Mouse (Mus musculus) adrenal gland, postnatal 14 days (tissue): ENCODE results near the gene Rpl29. TPM values are rescaled to one million over a fixed set of nuclear protein-coding genes. Genes with fewer than 3 reads are reported as not detected.

Experiments
- DNase-seq: peaks from one replicate; pipeline ENCODE4 v3.0.0; 2021; ENCODE audit warnings: mixed read lengths
- long read RNA-seq, 2 experiments: library from polyadenylated mRNA; stranded (forward); transcript quantifications; one replicate each; pipeline ENCODE4 v2.0.0; 2021
- total RNA-seq: library from RNA; stranded (reverse); gene quantifications from 2 replicates; pipeline ENCODE4 v1.2.3, GENCODE M21; 2021

Gene Rpl29
- 490 and 599 TPM in 2 replicates for total RNA-seq
- long read RNA-seq, experiment 1, transcript Rpl29-203 (4 exons, 733 nt), result major isoform, 90 of 129 reads
- long read RNA-seq, experiment 1, transcript Rpl29-206 (4 exons, 466 nt), result minor isoform, 6 of 129 reads
- long read RNA-seq, experiment 1, transcript Rpl29-201 (4 exons, 710 nt), result minor isoform, 19 of 129 reads
- long read RNA-seq, experiment 1, partial matches to known transcripts, result 1 of 129 reads
- long read RNA-seq, experiment 1, other reads (novel, unspliced or antisense), result 9 of 129 reads
- long read RNA-seq, experiment 2, transcript Rpl29-201 (4 exons, 710 nt), result minor isoform, 16 of 99 reads
- long read RNA-seq, experiment 2, transcript Rpl29-203 (4 exons, 733 nt), result major isoform, 67 of 99 reads
- long read RNA-seq, experiment 2, partial matches to known transcripts, result 9 of 99 reads
- long read RNA-seq, experiment 2, other reads (novel, unspliced or antisense), result 2 of 99 reads

DNA sequence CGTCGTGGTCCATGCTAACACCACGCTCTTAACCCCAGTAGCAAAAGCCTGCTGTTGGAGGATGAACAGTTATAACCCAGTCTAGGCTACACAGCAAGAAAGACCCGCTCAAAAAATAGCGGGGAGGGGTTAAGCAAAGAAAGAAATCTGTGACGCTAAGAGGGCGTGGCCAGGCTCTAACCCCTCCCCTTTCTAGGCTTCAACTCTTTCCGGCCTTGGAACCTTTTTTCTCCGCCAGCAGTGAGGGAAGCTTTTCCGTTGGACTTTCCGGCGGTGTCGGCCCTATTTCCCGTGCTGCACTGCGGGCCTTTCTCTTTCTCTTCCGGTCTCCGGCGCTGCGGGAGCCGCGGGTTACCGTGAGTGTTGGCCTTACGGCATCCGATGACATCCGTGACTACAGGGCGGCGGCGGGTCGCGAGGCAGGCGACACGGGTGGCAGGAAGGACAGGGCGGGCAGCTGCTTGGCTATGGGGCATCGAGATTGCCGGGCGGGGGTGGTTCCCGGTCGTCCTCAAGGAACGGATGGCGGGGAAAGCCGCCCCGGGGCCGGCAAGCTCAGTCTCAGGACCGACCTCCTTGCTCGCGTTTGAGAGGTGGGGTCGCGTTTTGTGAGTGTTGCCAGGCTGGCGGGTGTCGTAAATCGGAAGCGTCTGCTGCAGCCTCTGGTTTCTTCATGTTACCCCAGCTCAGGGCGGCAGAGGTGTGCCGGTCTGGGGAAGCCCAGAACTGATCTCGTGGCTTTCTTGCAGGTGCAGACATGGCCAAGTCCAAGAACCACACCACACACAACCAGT, at the start of gene Rpl29:
TSS of gene Rpl29 (plus strand) at position 234 of the 794 bp plus-strand sequence.
- DNase-seq, result peak; percentile 95

DNA sequence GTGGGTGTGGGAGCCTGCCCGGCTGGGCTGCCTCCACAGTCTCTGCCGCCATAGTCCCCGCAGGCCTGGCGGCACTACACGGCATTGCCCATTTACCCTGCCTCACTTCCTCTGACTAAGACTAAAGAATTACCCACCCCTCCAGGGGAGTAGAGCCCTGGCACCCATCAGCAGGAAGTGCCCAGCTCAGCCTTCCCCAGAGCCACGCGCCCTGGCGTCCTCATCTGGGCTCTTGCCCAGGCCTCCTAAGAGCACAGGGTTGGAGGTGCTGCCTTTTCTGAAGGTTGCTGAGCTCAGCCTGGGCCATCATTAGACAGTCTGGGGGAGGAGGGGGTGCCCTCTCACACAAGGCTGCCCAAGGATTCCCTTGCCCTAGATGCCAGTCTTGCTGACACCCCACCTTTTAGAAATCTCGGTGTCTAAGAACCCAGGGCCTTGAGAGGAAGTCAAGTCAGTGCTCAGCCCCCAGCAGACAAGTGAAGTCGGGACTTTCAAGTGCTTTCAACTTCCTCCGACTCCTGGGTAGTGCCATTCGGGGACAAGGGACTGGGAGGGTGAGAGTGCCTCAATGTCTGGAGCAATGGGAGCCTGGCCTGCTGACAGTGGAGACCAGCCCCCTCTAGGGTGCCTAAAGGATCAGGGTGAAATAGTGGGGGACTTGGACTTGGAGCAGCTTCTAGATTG, 42.9 kb upstream of the Rpl29 start:
- DNase-seq, result peak; percentile 67

DNA sequence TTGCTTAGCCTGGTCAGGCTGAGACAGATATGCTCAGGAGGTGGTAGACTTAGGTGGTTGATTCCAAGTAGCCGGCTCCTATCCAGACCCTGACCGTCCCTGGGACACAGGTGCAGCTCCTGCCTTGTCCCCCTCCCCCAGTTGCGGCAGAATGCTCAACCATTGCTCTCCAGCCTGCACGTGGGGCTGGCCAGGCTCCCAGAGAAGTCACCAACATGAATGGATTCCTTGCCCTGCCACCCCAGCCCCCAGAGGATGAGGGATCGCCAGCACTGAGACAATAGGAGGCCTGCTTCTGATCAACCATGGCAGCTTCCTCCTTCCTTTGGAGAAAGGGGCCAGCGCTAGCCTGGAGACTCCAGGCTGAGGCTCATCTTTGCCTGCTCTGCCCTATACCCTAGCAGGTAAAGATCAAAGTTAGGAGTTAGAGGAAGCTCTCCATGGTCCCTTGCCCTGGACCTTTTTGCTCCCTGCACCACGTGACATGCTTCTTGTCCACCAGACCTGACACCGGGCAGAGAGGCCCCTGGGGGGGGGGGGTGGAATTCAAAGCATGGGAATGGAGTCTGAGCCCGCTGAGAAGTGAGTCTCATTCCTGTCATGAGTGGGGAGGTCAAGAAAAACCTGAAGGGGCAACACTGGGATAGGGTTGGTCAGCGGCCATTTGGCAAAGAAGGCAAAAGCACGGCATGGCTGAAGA, 36.3 kb upstream of the Rpl29 start:
- no peak for DNase-seq

DNA sequence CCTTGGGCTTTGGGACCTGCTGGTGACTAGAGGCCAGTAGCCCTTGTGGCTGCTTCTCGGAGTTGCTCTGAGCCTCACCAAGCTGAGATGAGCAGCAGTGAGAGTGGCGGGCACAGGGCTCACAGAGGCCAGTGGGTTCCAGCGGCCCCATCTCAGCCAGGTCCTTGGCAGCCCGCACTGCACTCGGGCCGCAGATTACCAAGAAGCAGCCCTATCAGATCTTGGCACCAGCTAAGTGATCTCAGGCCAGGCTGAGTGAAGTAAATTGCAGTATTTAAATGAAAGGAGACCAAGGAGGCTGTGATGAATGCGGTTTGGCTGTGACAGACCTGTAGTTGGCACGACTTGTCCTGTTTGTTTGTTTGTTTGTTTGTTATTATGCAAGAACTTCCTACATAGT, 35.7 kb upstream of the Rpl29 start:
- no peak for DNase-seq

DNA sequence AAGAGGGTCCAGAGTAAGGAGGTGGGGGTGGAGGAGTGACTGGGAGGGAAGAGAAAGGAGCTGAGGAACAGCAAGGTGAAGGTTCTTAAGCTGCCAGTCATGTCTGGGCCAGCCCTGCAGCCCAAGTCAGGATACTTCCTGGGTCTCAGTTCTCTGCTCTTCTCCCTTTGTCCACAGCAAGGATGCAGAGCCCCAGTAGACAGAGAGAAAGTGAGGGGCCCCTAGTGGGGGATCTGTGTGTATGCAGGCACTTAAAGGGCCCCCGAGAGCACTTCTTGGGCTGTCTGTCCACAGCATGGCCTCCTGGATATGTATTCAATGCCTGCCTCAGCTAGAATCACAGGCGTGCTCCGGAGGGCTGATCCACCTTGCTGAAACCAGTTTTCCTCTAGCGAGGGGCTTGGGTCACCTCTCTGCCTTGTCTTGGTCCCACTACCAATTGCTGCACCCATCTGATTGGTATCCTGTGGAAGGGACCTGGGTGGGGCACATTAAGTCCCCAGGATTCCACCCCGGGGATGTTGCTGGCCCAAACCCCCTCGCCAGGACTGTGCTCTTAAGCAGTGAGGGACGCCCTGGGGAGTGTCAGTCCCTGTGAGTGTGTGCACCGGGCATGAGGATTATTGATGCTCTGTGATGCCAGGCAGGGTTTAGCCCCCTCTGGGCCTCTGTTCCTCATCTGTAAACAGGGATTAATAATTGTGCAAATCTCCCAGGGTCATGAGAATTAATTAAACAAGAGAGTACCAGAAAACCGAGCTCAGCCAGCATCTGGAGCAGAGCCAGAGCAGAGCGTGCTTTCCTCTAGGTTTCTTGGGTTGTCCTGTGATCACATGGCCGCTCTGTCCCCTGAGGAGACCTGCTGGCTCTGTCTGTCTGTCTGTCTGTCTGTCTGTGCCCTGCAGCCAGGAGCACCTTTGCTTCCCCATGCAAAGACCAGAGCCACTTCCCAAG, 34.3 kb upstream of the Rpl29 start:
- DNase-seq, result peak; percentile 51

DNA sequence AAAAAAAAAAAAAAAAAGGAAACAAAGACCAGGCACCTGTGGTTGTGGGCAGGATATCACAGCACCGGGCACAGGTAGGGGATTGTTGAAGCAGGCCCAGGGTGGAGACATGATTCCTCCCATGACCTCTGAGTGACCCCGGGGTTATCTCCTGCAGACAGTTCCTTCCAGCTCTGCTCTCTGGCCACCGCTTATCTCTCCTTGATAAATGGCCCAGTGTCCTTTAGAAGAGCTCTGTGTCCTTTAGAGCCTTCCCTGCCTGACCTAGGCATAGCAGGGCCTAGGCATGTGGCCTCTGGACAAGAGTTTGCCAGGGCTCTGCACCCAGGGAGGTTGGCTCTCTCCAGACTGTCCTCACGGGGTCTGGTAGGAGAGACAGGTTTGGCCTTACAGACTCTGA, 31.5 kb upstream of the Rpl29 start:
- DNase-seq, result peak; percentile 44

DNA sequence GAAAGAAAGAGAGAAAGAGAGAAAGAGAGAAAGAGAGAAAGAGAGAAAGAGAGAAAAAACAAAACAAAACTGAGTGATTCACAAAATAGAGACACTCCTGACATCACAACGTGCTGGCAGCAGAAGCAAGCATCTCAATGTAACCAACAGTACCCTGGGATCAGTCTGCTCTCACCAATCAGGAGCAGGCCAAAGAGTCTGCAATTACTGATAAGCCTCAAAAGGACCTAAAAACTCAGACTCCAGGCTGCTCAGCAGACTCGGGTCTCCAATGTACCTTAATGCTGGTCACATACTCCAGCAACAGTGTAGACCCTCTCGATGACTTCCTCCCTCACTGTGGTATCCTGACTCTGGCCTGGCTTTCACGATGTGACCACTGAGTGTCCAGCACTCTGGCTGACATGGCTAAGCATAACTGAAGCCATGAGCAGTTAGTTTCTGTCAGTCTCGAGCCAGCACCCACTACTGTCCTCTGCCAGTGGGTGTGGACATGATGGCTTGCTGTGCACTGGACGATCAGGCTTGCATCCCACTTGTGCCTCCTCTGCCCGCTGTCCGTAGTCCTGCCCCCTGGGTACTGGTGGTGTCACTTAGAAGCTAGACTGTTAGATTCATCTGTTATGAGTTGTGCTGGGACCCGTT, 30.5 kb upstream of the Rpl29 start:
- DNase-seq, result no peak

DNA sequence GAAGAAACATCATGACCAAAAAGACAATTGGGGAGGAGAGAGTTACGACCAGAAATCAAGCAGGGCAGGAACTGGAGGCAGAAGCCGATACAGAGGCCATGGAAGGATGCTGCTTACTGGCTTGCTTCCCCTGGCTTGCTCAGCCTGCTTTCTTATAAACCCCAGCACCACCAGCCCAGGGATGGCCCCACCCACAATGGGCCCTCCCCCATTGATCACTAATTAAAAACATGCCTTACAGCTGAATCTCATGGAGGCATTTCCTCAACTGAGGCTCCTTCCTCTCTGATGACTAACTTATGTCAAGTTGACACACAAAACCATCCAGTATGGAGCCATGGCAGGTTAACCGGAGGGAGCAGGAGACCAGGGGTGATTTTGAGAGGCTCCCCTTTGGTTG, 29.4 kb upstream of the Rpl29 start:
- DNase-seq, result no peak

DNA sequence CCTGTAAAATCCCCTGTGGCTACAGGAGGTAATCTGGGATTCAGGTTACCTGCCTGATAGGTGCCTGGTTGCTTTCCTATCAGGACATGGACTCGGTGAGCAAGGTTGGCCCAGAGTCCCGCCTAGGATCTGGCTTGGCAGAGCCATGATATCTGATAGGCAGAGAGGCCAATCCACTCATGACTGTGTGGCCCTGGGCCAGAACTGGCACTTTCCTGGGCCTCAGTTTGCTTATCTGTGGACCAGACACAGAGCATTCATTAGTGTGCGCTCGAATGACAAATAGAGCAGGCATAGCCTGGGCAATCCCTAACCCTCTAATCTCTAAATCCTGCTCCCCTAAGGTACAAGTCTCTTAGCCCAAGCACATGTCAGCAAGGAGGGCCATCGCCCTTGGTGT, 27.1 kb upstream of the Rpl29 start:
- DNase-seq, result no peak

DNA sequence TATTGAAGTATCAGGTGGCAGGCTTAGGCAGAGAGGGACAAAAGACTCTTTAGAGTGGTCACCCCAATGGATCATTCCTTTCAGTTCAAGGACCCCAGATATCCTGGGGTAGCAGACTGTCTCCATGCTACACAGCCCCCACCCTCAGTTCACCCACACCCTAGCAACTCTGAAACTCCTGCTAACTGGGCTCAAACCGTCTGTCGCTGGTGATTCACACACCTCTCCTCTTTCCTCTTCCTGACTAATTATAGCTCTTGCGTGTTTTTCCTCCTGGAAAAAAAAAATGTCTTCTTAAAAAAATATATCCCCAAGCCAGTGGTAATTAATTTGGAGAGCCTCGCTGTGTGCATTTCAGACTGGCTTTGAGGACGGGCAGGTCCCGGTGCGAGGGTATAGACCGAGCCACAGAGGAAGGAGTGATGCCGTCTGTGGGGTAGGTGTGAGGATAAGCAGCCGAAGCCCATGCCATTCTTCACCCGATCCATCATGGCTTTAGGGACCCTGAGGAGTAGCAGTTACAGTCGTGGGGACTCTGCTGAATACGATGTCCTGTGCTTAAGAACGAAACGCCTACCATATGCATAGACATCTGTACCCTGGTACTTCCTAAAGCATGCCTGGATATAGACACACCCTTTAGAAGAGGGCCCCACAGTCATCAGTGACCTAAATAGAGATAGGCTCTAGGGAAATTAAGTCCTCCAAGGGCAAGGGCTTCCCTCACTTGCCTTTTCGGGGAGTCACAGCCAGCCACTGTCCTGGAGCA, 26.5 kb upstream of the Rpl29 start:
- no peak for DNase-seq

DNA sequence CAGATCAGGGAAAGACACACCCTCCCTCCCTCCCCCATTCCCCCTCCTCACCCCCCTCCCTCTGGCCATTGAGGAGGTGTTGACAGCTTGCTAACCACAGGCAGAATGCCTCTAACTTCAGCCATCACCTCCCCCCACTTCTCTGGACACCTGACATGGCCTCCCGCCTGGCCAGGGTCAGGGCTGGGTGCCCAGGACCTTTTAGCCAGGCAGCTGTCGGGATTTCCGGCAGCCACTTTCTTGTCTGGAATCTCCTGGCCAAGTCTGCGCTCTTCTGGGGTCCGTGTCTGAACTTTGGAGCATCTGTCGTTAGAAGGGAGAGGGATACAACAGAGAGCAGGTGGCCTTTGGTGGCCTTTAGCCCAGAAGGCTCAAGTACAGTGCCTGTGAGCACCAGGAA, 24.0 kb upstream of the Rpl29 start:
- DNase-seq, result peak; percentile 43

DNA sequence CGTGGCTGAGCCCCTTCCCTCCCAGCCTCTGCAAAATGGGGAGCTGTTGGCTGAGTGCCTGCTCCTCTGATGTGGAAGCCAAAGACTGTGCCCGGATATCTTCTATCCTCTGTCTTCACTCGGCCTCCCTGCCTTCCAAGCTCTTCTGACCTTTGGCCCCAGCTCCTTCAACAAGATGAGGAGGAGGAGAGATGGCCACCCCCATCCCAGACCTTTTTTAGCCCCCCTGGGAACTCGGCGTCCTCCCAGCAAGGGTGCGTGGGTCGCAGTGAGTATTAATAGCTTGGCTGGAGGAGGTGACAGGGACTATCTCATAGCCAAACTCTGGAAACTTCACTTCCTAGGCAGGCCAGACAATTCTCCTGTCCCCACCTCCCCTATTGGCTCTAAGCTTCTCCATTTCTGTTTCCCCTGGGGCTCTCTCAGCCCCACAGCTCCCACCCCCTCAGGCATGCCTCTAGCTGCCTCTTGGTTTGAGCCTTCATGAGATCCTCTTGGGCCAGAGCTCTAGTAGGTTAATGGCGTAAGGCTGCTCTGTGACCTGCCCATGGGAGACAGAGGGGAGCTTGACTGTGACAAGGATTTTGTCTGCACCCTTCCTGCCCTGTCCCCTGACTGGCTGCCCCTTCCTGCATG, 22.7 kb upstream of the Rpl29 start:
- peak; percentile 31 for DNase-seq

DNA sequence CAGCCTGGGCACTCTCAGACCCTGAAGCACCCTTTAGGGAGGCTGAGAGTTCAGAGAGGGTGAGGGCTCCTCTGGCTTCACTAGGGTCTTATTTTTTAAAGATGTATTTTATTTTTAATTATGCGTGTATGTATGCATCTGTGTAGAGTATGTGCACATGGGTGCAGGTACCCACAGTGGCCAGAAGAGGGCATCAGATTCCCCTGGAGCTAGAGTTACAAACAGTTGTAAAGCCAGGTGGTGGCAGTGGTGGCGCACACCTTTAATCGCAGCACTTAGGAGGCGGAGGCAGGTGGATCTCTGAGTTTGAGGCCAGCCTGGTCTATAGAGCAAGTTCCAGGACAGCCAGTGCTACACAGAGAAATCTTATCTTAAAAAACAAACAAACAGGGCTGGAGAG, 20.2 kb upstream of the Rpl29 start:
- no peak for DNase-seq

DNA sequence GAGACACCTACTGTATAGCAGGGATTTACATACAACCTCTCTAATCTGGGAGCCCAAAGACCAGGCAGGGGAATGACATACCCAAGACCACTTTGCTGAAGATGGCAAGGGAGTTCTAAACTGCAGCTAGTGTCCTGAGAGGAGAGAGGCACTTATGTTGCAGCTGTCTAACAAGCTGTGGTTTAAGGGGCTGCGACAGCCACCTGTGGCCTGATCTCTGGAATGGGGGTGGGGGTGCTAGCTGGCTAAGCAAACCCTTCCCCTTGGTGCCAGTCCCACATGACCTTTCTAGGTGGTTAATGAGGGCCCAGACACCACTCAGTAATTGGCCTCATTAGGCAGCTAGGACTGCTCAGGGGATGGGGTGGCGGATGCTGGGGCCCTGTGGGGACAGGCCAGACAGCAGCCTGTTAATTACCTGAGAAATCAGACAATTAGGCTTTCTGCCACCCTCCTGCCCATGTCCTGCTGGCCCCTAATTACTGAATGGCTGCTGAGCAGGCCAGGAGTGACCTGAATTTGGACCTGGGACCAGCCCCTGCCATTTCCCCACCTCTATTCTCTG, 19.1 kb upstream of the Rpl29 start:
- DNase-seq, result no peak

DNA sequence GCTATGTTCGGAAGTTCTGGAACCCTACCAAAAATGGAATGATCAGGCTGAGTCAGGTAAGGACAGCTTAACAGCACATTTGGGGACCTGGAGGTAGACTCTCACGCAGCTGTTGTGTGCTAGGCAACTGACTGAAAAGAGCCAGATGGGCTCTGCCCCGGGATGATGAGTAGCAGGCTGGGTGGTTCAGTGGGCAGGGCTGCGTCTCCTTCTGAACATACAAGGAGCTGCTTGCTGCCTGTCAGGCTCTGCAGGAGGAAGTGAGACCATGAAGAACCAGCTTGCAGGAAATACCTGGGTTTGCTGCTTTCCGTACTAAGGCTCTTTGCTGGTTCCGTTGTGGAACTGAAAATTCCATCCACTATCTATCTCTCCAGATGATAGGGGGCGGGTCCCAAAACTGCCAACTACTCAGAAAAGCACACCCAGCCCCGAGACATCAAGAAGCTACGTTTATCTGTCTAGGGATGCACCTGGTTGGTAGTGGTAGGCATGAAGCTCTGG, 18.1 kb upstream of the Rpl29 start:
- DNase-seq, result no peak

DNA sequence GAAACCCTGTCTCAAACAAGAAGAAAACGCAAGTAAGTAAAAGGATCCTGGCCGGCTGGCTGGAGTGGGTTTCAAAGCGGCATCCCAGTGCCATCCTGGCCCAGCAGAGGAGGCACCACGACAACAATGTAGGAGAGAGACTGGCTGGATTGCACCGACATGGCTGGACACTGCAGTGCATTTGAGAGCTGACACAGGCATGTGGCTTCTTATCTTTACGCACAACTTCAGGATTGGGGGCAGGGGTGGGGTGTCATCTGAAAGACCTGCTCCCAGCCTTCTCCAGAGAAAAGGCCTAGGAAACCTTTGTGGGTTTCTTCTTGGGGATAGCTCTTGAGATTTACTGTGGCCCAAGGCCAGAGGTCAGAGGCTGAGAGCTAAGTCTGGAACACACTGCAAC, 17.5 kb upstream of the Rpl29 start:
- DNase-seq, result no peak

DNA sequence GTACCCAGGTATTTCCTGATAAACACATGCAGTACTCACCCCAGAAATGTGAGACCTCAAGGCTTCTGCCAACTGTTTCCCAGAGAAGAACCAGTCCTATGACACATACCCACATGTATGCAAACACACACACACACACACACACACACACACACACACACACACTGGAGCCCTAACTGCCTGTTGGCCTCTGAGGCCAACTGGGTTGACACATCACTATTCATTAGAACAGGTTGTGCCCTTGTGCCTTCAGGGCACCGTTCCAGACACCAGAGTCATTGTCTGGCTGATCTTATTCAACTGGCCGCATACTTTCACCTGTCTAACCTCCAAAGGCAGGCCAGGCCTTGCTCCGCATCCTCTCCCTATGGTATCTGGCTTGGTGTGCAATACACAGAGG, 17.0 kb upstream of the Rpl29 start:
- DNase-seq, result peak; percentile 50

DNA sequence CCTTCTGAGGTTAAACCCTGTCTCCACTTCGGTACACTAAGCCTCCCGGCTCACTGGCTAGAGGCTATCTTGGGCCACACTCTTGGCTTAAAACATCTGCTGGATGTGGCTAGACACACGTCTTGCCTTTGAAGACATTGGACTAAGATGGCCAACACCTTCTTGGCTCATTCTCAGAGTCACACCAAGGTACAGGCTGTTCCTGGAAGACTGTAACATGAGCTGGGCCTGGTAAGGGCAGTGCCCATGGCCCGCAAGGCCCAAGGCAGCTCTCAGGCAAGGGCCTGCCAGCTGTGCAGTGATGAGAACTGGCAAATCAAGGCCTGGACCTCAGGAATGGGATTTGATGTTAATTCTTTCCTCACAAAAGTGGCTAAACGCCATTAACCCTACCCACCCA, 15.6 kb upstream of the Rpl29 start:
- DNase-seq, result no peak

DNA sequence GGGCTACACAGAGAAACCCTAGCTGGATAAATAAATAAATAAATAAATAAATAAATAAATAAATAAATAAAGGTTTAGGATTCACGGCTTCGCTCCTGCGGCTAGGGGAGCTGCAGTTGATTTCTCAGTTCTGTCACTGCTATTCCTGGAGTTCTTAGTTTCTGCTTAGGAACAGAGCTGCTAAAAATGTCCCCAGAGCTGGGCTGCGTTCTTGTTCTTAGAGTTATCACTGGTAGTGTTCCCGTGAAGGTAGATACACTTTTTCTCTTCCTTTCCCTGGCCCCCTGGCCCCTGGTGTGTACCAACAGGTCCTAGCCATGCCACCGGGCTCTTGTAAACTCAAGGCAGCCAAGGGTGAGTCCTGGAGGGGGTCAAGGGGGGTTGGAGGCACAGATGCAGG, 12.4 kb upstream of the Rpl29 start:
- no peak for DNase-seq
